Mouse (Mus musculus) bone marrow macrophage, adult 2 months (primary cell): ENCODE data around the gene Slc39a2.

Experiments
- CTCF ChIP-seq: IDR thresholded peaks from 2 replicates; pipeline ENCODE4 v1.5.1; 2012; ENCODE audit warnings: low read depth, mild to moderate bottlenecking, low read length, moderate library complexity
- POLR2A ChIP-seq: IDR thresholded peaks from 2 replicates; pipeline ENCODE4 v1.6.1; 2012; ENCODE audit warnings: mild to moderate bottlenecking, low read depth, low read length, borderline replicate concordance

DNA sequence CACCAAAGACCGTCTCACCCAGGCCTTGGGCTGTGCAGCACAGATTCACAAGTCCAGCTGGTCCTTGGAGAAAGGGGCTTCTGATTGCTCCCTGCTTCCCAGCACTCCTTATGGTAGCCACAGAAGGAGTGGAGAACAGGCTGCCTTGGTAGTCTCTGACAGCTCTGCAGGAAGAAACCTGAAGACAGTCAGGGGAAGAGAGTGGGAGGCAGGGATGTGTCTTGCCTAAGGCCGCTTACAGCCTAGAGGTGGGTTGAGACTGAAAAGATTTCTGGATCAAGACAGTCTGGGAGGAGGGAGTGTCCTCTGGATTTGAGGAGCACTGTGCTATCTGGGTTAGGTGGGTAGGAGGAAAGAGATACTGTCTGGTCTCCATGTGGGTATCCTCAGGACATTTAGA, 30.2 kb downstream of the Slc39a2 start:
- TF ChIP-seq POLR2A: no peak
- no peak for TF ChIP-seq CTCF
